Mouse (Mus musculus) ES-Bruce4 (cell line): Measurements from ENCODE around the gene Abca17. TPM values are rescaled to one million over a fixed set of nuclear protein-coding genes. Genes with fewer than 3 reads are reported as not detected.
A peak's percentile ranks its signal among the peaks of the same experiment; 100 is the strongest.

Experiments
- H3K27ac ChIP-seq: 2 replicates; pipeline ENCODE4 v1.5.1; 2012; ENCODE audit warnings: low read length, inconsistent platforms; ENCODE audit not compliant: insufficient read depth
- H3K27me3 ChIP-seq: 2 replicates; pipeline ENCODE4 v1.6.1; 2012; ENCODE audit warnings: mild to moderate bottlenecking, low read length, inconsistent platforms; ENCODE audit not compliant: control insufficient read depth, poor library complexity, insufficient read depth, severe bottlenecking
- H3K36me3 ChIP-seq: 2 replicates; pipeline ENCODE4 v1.6.1; 2012; ENCODE audit warnings: inconsistent platforms, mild to moderate bottlenecking, low read length, moderate library complexity; ENCODE audit not compliant: control insufficient read depth, poor library complexity, insufficient read depth, severe bottlenecking
- H3K4me1 ChIP-seq: one replicate; pipeline ENCODE4 v1.8.1; 2011; ENCODE audit warnings: low read length; ENCODE audit not compliant: control insufficient read depth, insufficient read depth
- H3K4me3 ChIP-seq: 2 replicates; pipeline ENCODE4 v1.5.1; 2011; ENCODE audit warnings: low read depth, mild to moderate bottlenecking, low read length
- H3K9ac ChIP-seq: 2 replicates; pipeline ENCODE4 v1.6.1; 2012; ENCODE audit warnings: low read depth, mild to moderate bottlenecking, inconsistent platforms; ENCODE audit not compliant: poor library complexity, severe bottlenecking
- H3K9me3 ChIP-seq: replicated peaks from 2 replicates; pipeline ENCODE4 v1.6.1; 2012; ENCODE audit warnings: mild to moderate bottlenecking, low read length, inconsistent platforms; ENCODE audit not compliant: control insufficient read depth, poor library complexity, insufficient read depth, severe bottlenecking
- CTCF ChIP-seq: IDR thresholded peaks from one replicate; pipeline ENCODE4 v1.8.1; 2011; ENCODE audit warnings: low read depth, low read length
- EP300 ChIP-seq: IDR thresholded peaks from 2 replicates; pipeline ENCODE4 v1.6.1; 2011; ENCODE audit warnings: low read depth, low read length; ENCODE audit not compliant: insufficient read depth
- POLR2A ChIP-seq: IDR thresholded peaks from one replicate; pipeline ENCODE4 v1.8.1; 2011; ENCODE audit warnings: low read length; ENCODE audit not compliant: insufficient read depth
- polyA plus RNA-seq: library from polyadenylated mRNA; stranded (reverse); fragments of >200 nt; gene quantifications from 2 replicates; pipeline ENCODE4 v1.2.4, GENCODE M21; 2011; ENCODE audit warnings: low read depth; ENCODE audit not compliant: missing spikeins, insufficient read depth, insufficient read length

The Abca17 gene
- polyA plus RNA-seq, 1 experiment = not detected

GRCm38 (mm10) chr17:24260516-24260915 is 90.4 kb downstream of the Abca17 start:
- no peaks in the 10 kb centered on the region for H3K36me3 ChIP-seq
- no peak for TF ChIP-seq POLR2A
- no peak for TF ChIP-seq CTCF
- H3K27me3 ChIP-seq = no peaks in the 10 kb centered on the region
- no peaks in the 10 kb centered on the region for H3K4me1 ChIP-seq
- H3K4me3 ChIP-seq = no peak overlapping the region
- H3K9me3 ChIP-seq = no peaks in the 10 kb centered on the region
- no peak overlapping the region for H3K27ac ChIP-seq
- H3K9ac ChIP-seq = no peak overlapping the region

DNA sequence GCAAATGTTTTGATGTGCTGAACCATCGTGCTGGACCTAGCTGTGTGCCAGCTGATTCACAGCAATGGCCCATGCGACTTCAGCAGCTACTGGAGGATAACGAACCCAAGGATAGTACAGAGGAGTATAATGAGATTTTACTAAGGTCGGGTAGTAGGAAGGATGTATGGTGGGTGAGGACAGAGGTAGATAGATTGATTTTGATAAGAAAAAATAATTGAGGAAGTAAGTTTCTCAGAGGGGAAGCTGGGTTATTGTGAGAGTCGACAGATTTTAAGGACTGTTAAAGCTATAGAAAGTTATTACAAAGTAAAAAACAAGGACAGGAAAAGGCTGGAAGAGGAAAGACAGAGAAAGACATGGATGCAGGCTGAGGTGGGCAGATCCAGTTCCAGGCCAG is 91.2 kb downstream of the Abca17 start:
- TF ChIP-seq POLR2A = no peak
- TF ChIP-seq EP300 = no peak
- TF ChIP-seq CTCF = no peak
- Histone ChIP-seq H3K4me3 (no peak overlapping the region), H3K27ac (no peak overlapping the region), H3K27me3 (no peaks in the 10 kb centered on the region), H3K36me3 (no peaks in the 10 kb centered on the region), H3K4me1 (no peaks in the 10 kb centered on the region), H3K9me3 (no peaks in the 10 kb centered on the region), H3K9ac (no peak overlapping the region)

GRCm38 (mm10) chr17:24258981-24259380 is 91.9 kb downstream of the Abca17 start:
- no peaks in the 10 kb centered on the region for H3K36me3 ChIP-seq
- H3K9me3 ChIP-seq = no peaks in the 10 kb centered on the region
- no peaks in the 10 kb centered on the region for H3K27me3 ChIP-seq
- H3K9ac ChIP-seq = no peak overlapping the region
- TF ChIP-seq CTCF (no peak), EP300 (no peak), POLR2A (no peak)
- H3K27ac ChIP-seq = no peak overlapping the region
- H3K4me3 ChIP-seq = no peak overlapping the region
- H3K4me1 ChIP-seq = no peaks in the 10 kb centered on the region

DNA sequence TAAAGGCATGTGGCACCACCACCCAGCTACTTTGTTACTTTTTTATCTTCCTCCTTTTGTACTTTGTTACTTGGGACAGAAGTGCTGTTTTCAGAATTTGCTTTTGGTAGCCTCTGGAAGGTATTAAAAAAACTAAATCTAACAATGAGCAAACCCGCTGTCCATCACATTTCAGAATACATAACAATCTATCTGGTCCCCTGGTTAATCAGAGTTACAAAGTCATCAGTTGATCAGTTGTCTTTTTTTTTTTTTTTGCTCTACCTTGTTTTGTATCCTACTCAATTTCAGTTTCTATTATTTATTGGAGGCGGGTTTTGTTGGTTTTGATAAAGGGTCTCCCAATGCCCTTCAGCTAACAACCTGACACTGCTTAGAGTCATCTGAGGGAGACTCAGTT is 98.5 kb downstream of the Abca17 start:
- TF ChIP-seq POLR2A (no peak), EP300 (no peak), CTCF (no peak)
- Histone ChIP-seq H3K4me1 (no peaks in the 10 kb centered on the region), H3K27me3 (no peaks in the 10 kb centered on the region), H3K27ac (peak overlapping the region; percentile 81), H3K36me3 (peaks cover 18% of the 10 kb centered on the region), H3K9ac (peak overlapping the region; percentile 64), H3K9me3 (no peaks in the 10 kb centered on the region), H3K4me3 (no peak overlapping the region)

GRCm38 (mm10) chr17:24251320-24252069 is 99.4 kb downstream of the Abca17 start, which contains the start of gene Ccnf:
Gene Ccnf (minus strand): TSS chr17:24251484.
- H3K9ac ChIP-seq = peak within 1 kb of the TSS; percentile 98
- H3K9me3 ChIP-seq = no peaks in the 10 kb centered on the region
- no peaks in the 10 kb centered on the region for H3K27me3 ChIP-seq
- TF ChIP-seq EP300 = no peak; the same call in 1 of the 2 replicates
- TF ChIP-seq POLR2A = peak; percentile 37
- no peak for TF ChIP-seq CTCF
- H3K27ac ChIP-seq = peak within 1 kb of the TSS; percentile 81
- peaks cover 26% of the 10 kb centered on the region for H3K36me3 ChIP-seq
- H3K4me1 ChIP-seq = no peaks in the 10 kb centered on the region
- H3K4me3 ChIP-seq = peak within 1 kb of the TSS; percentile 100

DNA sequence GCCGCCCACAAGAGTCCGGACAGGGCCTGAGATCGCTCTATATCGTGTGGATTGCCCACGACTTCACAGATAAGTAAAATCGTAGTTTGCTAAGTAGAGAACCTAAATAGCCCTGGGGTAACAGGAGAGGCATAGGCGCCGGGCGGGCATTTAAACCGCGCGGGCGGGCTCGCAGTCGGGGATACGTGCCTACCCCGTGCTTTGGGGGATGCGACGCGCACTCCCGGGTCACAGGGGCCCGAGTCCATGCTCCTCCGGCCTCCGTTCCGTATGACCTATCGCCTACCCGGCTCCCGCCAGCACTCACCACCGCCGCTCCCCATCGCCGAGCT is 99.9 kb downstream of the Abca17 start:
- Histone ChIP-seq H3K9ac (peak overlapping the region; percentile 98), H3K27ac (peak overlapping the region; percentile 31), H3K4me1 (no peaks in the 10 kb centered on the region), H3K9me3 (no peaks in the 10 kb centered on the region), H3K27me3 (no peaks in the 10 kb centered on the region), H3K36me3 (peaks cover 31% of the 10 kb centered on the region), H3K4me3 (peak overlapping the region; percentile 100)
- TF ChIP-seq EP300 = 0 out of 2 replicates have a peak, but pooled peaks have one; percentile 57
- no peak for TF ChIP-seq POLR2A
